Mouse (Mus musculus) heart, postnatal 4 days (tissue): ENCODE measurements around the gene Casp4. TPM values are rescaled to one million over a fixed set of nuclear protein-coding genes. Genes with fewer than 3 reads are reported as not detected.

Experiments
- total RNA-seq, 2 experiments: library from RNA; stranded (reverse); gene quantifications; 2 replicates each; pipeline ENCODE4 v1.2.3; 2021

Casp4 gene
- total RNA-seq, 2 experiments from 2014 or later, result 1.7 to 3.4 TPM

Other genes starting within 250 kb of the Casp4 start
- under 1 TPM; 0.48 to 0.56 TPM for gene Casp1, start 10.3 kb upstream of the Casp4 start, total RNA-seq
- 1 to 10 TPM; 7.0 to 7.3 TPM for gene Casp12, start 36.6 kb downstream of the Casp4 start, total RNA-seq